Mouse (Mus musculus): Measurements from ENCODE around the gene Rbm20.

Gene Rbm20

DNA sequence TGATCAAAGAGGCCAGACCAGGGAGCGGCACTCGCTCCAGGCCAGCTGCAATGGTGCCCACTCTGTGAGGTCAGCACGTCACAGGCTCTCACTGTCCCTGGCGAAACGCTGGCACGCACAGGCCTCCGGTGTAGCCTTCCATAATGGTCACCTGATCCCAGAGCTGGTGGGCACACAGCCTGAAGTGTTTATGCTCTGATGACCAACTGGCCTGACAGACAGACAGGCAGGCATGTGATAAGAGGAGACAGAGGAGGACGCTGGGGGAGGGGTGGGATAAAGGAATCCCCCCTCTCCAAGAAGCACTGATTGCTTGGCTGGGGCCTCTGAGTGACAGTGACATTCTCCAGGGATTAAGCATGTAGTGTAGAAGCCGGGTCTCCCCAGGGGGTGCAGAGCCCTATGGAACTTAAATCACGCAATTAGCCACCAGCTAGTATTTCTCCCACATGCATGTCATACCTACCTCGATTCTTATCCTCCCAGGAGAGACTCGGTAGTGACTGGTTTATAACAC is 6.4 kb upstream of the Rbm20 start:
- in situ Hi-C loops (cut with MboI, MseI), result no loop called here

DNA sequence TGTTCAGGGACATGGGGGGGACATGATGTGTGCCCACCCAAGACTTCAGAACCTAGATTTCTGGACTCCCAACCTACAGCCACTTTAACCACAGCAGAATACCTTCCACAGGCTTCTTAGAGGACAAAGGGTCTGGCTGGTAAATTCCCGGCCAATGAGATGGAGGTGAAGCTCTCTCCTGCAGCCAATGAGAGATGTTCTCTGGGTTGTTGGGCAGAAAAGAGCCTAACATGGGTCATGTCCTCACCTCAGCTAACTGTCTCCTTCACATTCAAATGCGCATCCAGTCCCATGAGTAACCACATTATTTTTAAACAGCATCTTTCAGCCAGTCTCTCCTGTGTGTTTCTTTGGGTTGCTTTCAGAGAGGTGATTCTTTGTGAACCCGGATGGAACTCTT is 5.7 kb upstream of the Rbm20 start:
- in situ Hi-C loops (cut with MboI, MseI), result no loop called here

DNA sequence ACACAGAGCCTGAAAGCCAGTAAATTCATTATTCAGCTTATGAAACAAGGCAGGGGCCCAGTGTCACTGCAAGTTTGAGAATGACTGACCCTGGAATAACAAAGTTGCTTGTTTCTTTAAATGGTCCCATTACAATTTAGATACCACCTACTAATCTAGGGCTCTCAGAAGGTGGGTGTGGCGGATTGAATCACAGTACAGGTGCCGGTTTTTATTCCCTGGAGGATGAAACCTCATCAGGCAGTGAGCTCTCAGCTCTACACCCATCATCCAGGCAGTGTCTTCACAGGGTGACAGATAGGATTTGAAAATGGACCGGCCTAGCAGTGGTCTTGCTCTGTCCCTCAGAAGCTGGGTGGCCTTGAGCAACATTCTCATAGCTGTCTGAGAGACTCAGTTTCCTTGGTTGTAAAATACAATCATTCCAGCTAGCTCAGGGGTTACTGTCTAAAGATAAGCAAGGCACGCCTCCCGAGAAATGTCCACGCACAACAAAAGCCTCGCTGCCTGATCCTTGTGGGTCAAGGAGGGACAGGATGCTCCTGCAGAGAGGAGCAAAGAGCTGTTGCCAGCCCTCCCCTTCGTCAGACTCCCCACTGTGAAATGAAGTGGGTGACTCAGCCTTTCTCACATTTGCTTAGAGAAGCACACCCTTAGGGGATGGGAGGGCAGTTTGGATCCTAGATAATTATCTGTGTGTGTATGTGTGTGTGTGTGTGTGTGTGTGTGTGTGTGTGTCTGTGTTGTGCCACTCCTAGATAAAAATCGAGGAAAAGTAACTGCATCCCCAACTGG is 2.8 kb upstream of the Rbm20 start:
- in situ Hi-C loops (cut with MboI, MseI), result no loop called here

DNA sequence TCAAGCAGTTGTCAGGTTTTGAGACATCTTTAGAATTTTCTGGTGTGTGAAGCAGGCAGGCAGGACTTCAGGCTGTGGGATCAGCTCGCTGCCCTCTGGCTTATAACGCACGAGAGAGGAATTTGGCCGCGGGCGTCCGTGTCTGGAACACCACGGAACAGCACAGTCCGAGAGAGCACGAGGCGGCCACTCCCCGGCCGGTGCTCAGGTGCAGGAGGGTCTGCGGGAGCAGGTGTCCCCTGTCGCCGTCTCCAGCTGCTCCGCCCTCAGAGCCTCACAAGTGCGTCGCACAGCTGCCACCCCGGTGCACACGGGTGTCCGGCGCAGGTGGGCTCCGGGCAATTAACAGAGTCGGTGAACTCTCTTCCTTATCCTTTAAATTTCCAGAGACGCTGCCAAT is 878 bp upstream of the Rbm20 start:
- in situ Hi-C loops (cut with MboI, MseI), result no loop called here

DNA sequence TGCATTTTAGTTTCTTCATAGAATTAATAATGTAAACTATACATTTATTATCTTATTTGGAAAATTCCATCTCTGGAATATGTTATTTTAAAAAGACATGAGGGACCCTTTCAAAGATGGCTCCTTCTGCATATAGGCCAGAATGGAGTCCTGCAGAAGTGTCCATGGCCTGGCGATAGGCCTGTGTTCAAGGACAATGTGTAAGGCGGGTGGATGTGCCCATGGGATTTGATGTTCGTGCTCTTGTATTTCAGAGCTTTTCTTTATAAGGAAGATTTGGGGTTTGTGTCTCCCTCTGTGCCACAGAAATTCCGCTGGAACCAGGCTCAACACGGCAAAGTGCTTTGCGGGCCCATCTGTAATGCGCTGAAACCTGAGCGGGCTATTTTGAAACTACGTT is 2.1 kb downstream of the Rbm20 start:
- in situ Hi-C loops (cut with MboI, MseI), result no loop called here

DNA sequence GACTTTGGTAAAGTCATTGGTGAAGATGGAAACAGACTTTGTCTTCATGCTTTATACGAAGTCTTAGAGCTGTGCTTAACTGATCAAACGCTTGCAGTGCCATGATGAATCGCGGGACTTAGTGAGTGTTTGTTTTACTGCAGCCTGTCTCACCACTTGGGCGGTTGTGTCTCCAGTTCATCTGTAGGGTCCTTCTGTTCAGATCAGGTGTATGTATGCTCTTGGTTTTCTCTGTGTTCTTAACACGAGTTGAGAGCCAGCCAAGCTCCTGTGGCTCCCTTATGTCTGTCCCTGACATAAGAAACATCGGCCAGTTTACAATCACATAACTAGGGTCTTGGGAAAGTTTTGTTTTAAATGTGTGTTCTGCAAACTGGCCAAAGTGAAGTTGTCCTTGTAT is 2.9 kb downstream of the Rbm20 start:
- in situ Hi-C loops (cut with MboI, MseI), result no loop called here

DNA sequence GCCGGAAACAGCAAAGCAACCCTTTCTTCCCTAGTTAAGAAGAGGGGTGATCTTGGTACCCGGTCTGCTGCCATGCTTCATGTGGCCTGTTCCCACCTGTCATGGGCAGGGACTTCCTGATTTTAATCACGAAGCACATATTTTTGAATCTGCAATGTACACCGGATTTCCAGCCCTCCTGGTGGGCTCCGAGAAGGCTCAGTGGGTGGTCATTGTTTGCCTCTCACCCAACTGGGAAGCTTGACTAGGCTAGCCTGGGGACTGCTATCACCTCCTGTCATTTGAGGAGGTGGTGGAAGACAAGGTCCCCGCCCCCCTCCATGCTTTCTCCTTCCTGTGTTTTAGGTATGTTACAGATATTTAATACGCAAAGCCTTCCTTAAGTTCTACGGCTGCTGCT is 5.3 kb downstream of the Rbm20 start:
- in situ Hi-C loops (cut with MboI, MseI), result no loop called here

GRCm38 (mm10) chr19:53687592-53687991 is 10.5 kb downstream of the Rbm20 start:
- in situ Hi-C loops (cut with MboI, MseI), result no loop called here

GRCm38 (mm10) chr19:53690816-53691215 is 13.7 kb downstream of the Rbm20 start:
- in situ Hi-C loops (cut with MboI, MseI), result no loop called here

GRCm38 (mm10) chr19:53694020-53694419 is 16.9 kb downstream of the Rbm20 start:
- in situ Hi-C loops (cut with MboI, MseI), result no loop called here

DNA sequence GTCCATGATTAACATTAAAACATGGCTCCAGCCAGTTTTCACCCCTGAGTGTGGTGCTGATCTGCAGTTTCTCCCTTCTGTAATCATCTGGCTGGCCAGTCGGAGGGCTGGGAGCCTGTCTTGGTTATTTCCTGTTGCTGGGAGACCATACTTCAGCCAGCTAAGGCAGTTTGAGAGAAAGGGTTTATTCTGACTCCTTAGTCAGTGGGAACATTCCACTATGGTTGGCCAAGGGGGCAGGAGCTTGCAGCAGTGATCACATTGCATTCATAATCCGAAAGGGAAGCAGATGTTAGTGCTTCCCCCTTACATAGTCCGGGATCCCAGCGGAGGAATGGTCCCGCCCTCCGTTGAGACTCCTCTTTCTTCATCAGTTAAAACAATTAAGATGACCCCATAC is 19.0 kb downstream of the Rbm20 start:
- in situ Hi-C loops (cut with MboI, MseI), result no loop called here

DNA sequence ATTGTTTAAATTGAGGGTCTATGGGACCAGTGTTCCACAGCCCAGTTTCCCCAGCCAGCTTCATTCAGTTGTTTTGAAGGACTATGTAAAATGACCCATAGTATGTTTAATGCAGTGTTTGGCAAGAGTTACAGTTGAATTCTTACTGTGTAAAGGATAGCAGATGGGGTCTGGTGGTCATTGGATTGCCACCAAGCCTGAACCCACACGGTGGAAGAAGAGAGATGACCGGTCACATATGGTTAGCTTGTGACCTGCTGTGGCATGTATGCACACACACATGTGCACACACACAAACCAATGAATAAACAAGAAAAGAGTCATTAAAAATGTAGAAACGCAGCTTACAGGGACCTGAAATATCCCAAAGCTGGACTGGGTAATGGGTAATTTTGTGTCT is 19.5 kb downstream of the Rbm20 start:
- in situ Hi-C loops (cut with MboI, MseI), result no loop called here

DNA sequence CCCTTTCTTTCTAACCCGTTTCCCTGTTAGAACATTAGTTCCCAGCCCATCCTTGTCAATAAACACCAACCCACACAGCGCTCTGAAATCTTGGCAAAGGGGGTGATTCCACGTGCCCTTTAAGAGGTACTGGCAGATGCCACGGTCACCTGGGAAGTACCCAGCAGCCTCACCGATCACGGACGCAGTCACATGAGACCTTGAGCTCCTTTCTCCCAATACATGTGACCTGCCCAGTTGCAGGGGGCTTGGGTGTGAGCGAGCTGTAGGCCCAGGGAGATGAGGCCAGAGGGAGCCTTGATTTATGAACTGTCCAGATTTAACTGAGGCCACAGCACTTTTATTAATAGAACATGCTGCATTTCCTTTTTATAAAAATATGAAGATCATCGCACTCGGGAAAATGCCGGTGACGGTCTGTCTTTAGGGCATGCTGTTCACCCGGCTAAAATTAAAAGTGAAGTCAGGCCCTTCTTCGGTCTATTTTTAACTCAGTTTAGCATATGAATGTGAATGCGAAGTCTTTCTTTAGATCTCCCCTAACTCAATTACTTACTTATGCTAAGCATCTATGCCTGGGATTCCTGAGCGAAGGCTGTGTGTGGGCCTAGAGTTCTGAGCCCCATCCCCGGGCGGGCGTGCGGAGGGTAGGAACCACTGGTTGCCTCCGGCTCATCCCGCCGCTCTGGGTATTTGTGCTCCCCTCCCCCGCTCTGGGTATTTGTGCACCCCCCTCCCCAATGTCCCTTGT is 20.4 kb downstream of the Rbm20 start:
- in situ Hi-C loops (cut with MboI, MseI), result no loop called here

GRCm38 (mm10) chr19:53699671-53700070 is 22.6 kb downstream of the Rbm20 start:
- in situ Hi-C loops (cut with MboI, MseI), result no loop called here

GRCm38 (mm10) chr19:53701434-53701833 is 24.3 kb downstream of the Rbm20 start:
- in situ Hi-C loops (cut with MboI, MseI), result no loop called here

GRCm38 (mm10) chr19:53704895-53705823 is 28.1 kb downstream of the Rbm20 start:
- in situ Hi-C loops (cut with MboI, MseI), result no loop called here

DNA sequence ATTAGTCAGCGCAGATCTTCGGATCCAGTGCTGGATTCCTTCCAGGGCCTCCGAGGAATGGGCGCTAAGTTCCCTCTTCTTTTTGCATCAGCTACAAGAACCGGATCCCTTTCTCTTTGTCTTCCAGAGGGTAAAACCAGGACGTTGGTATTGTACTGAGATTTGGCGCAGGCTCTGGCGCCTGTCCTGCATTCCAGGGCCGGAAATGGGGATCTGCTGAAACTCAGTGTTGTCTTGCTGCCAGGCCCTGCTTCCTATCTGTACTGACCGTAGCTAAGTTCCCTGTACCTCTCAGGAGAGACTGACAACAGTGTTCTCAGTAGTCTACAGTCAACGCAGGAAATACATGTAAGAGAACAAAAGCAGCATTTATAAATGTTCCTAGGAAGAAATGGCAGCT is 31.3 kb downstream of the Rbm20 start:
- in situ Hi-C loops (cut with MboI, MseI), result no loop called here

- in situ Hi-C loops (cut with MboI, MseI), result no loop called here
These were observed 33.8 kb downstream of the Rbm20 start for GRCm38 (mm10) chr19:53710861-53711260.

- in situ Hi-C loops (cut with MboI, MseI), result no loop called here
These were observed 34.3 kb downstream of the Rbm20 start for GRCm38 (mm10) chr19:53711261-53711890.

GRCm38 (mm10) chr19:53712297-53713025 is 35.4 kb downstream of the Rbm20 start:
- in situ Hi-C loops (cut with MboI, MseI), result no loop called here

DNA sequence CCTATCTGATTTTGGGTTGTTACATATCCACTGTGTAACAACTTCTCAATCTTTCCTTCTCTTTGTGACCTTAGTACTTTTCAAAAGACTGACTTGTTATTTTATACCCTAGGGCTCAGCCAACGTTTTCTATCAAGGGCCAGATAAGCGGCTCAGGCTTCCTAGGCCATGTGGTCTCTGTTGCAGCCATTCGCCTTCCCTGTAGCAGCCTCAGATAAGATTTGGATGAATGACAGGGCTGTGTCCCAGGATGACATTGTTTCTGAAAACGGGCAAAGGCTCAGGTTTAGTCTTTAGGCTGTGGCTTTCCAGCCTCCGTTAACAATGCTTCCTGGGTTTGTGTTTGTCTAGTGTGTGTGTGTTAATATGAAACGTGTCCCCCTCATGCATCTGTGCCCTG is 36.3 kb downstream of the Rbm20 start:
- in situ Hi-C loops (cut with MboI, MseI), result no loop called here

All from T-helper 1 cell (primary cell).